Mouse (Mus musculus) 3T3-L1 (cell line): Measurements from ENCODE around the gene B3galt6.

ENCODE experiments used
- DNase-seq: peaks from one replicate; pipeline ENCODE4 v3.0.0-alpha.2; 2015; ENCODE audit warnings: low read depth, low spot score

B3galt6 gene

GRCm38 (mm10) chr4:155992241-155992905 is at the start of gene B3galt6, which contains the start of gene Sdf4:
B3galt6 (minus strand) TSS chr4:155992649.
Sdf4 (plus strand) TSS chr4:155992872.
- DNase-seq = peak; percentile 74

DNA sequence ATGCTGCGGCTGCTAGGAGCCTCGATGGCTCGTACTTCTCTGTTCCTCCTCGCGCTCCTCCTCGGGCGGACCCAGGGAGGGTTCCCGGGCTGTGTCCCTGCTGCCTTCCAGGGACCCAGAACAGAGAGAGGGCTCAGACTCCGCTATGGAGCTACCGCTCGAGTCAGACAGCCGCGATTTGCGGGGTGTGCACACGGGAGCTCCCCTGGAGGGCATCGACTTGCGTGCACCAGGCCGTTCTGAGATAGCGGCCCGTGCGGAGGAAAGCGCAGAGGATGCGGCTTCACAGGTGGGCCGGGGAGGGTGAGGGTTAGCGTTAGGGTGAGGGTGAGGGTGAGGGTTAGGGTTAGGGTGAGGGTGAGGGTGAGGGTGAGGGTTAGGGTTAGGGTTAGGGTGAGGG is 42.5 kb upstream of the B3galt6 start:
- no peak for DNase-seq

GRCm38 (mm10) chr4:156034301-156034700 is 41.9 kb upstream of the B3galt6 start:
- DNase-seq = no peak

- peak; percentile 69 for DNase-seq
Measured at GRCm38 (mm10) chr4:156033476-156034119, 41.1 kb upstream of the B3galt6 start.

- DNase-seq = no peak
Measured at GRCm38 (mm10) chr4:156032856-156033255, 40.4 kb upstream of the B3galt6 start.

GRCm38 (mm10) chr4:156031593-156032391 is 39.3 kb upstream of the B3galt6 start:
- peak; percentile 85 for DNase-seq

GRCm38 (mm10) chr4:156031255-156031592 is 38.8 kb upstream of the B3galt6 start:
- DNase-seq = no peak

GRCm38 (mm10) chr4:156030651-156031118 is 38.2 kb upstream of the B3galt6 start:
- DNase-seq = no peak

GRCm38 (mm10) chr4:156028580-156028979 is 36.1 kb upstream of the B3galt6 start:
- DNase-seq = no peak

GRCm38 (mm10) chr4:156026013-156026412 is 33.6 kb upstream of the B3galt6 start, which contains the start of gene Tnfrsf18:
Tnfrsf18 (plus strand) TSS chr4:156026164.
- no peak for DNase-seq

DNA sequence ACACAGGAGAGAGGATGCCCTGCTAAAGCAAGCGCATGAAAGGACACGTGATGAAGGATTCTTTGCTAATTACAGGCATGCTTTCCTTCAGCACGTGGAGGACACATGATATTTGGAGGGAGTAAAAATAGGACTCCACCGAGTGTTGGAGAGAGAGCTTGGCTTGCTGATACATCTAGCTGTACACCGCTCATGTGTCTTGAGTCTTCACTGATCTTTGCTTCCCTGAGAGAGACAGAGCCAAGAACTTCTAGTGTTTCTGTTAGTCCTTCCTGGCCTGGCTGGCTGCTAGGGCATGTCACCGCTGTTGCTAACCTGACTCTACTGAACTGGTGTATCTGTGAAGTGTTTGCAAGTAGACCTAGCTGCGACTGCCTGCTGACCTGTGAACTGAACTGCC is 31.7 kb upstream of the B3galt6 start:
- no peak for DNase-seq

- DNase-seq = no peak
Measured at GRCm38 (mm10) chr4:156023520-156023919, 31.1 kb upstream of the B3galt6 start.

GRCm38 (mm10) chr4:156021942-156022419 is 29.5 kb upstream of the B3galt6 start:
- DNase-seq = no peak

DNA sequence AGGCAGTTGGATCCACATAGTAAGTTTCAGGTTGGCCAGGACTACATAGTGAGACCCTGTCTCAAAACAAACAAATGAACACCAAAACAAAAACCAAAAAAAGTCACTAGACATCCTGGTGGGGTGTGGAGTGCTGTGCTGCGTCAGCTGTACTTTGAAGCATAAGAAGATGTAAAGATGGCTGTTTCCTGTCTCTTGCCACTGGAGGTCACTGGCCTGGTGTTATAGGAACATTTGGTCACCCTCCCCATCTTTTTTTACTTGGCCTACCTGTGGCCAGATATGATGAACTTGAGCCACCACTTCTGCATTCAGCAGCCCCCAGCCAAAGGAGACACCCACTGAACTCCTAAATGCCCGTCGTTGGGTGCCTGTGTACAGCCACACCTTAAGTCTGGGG is 28.9 kb upstream of the B3galt6 start:
- no peak for DNase-seq

GRCm38 (mm10) chr4:156019771-156020170 is 27.3 kb upstream of the B3galt6 start:
- DNase-seq = no peak

- DNase-seq = peak; percentile 43
Measured at GRCm38 (mm10) chr4:156014436-156014835, 22.0 kb upstream of the B3galt6 start.

GRCm38 (mm10) chr4:156013637-156014036 is 21.2 kb upstream of the B3galt6 start, which contains the start of gene Tnfrsf4:
Tnfrsf4 (plus strand) TSS chr4:156013843.
- peak; percentile 13 for DNase-seq

GRCm38 (mm10) chr4:156008369-156008768 is 15.9 kb upstream of the B3galt6 start:
- DNase-seq = no peak

DNA sequence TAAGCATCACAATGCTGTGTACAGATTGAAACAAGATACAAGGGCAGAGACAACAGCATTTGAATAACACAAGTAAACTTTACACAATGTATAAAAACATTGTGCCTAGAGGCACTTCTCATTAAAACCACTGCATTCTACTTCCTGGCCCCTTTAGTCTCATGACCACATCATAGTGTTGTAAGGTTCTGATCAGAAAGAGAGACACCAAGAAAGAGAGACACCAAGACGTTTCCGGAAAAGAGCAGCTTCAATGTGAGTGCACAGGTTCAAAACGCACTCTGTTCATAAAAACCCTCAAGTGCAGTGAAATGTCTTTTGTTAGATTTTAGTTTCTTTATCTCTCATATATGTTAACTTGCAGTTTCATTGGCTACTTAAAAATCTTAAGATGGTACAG is 11.7 kb upstream of the B3galt6 start:
- DNase-seq = no peak

GRCm38 (mm10) chr4:155993606-155994005 is 1.2 kb upstream of the B3galt6 start:
- DNase-seq = peak; percentile 32

DNA sequence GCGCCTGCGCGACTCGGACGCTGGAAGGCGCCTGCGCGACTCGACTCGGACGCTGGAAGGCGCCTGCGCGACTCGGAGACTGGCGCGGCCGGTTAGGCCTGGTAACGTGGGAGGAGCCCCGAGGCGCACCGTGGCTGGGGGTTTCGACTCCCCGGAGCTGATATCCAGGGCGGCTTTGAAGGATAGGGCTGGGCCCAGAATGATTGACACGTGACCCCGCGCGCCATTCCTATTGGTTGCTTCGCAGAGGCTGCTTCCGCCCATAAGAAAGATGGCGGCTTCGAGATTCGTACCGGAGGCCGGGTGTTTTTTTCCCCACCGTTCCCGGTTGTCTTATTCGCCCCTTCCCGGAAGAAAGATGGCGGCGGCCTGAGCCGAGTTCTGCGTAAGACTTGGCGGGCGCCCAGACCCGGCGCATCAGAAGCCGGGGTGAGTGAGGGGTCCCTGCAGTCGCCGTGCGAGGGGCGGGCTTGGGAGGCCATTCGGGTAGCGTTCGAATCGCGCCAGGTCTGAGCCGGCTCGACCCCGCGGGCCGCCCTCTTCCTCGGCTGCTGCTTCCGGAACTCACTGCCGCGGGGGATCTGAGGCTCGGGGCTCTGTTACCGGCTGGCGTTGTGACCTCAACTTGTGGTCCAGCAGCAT is 578 bp upstream of the B3galt6 start:
- peak; percentile 94 for DNase-seq

- no peak for DNase-seq
Measured at GRCm38 (mm10) chr4:155991908-155992230, 580 bp downstream of the B3galt6 start.
